Mouse (Mus musculus) CH12.LX (cell line): ENCODE data around the gene Fam13a.

Source experiments
- CTCF ChIP-seq, 2 experiments: IDR thresholded peaks in 1 of 2; conservative IDR thresholded peaks in 1 of 2; 2 replicates each; pipeline ENCODE4 v1.5.1; 2011 to 2012; ENCODE audit warnings: low read depth in 2 of 2, low read length in 2 of 2, improper control_type of control experiment in 1 of 2, inconsistent platforms in 1 of 2, mild to moderate bottlenecking in 1 of 2, moderate library complexity in 1 of 2
- EP300 ChIP-seq: IDR thresholded peaks from 2 replicates; pipeline ENCODE4 v1.6.1; 2011; ENCODE audit warnings: low read length, improper control_type of control experiment
- HCFC1 ChIP-seq: IDR thresholded peaks from 2 replicates; pipeline ENCODE4 v1.6.1; 2012; ENCODE audit warnings: low read depth, mild to moderate bottlenecking, inconsistent platforms, low read length, improper control_type of control experiment
- IRF4 ChIP-seq: IDR thresholded peaks from 2 replicates; pipeline ENCODE4 v1.6.1; 2014; ENCODE audit warnings: low read depth, mild to moderate bottlenecking, inconsistent platforms, low read length, improper control_type of control experiment
- JUN ChIP-seq: IDR thresholded peaks from 2 replicates; pipeline ENCODE4 v1.6.1; 2011; ENCODE audit warnings: low read depth, mild to moderate bottlenecking, low read length, improper control_type of control experiment, moderate library complexity; ENCODE audit not compliant: insufficient read depth
- MAFK ChIP-seq: IDR thresholded peaks from 2 replicates; pipeline ENCODE4 v1.6.1; 2011; ENCODE audit warnings: low read length, improper control_type of control experiment; ENCODE audit not compliant: insufficient replicate concordance
- MEF2A ChIP-seq: IDR thresholded peaks from 2 replicates; pipeline ENCODE4 v1.6.1; 2014; ENCODE audit warnings: low read depth, mild to moderate bottlenecking, inconsistent platforms, low read length, improper control_type of control experiment, borderline replicate concordance
- POLR2A ChIP-seq: IDR thresholded peaks from 2 replicates; pipeline ENCODE4 v1.6.1; 2011; ENCODE audit warnings: low read depth, mild to moderate bottlenecking, improper control_type of control experiment, low read length
- USF2 ChIP-seq: conservative IDR thresholded peaks from 2 replicates; pipeline ENCODE4 v1.6.1; 2011; ENCODE audit warnings: low read depth, low read length, improper control_type of control experiment
- ZC3H11A ChIP-seq: IDR thresholded peaks from 2 replicates; pipeline ENCODE4 v1.6.1; 2012; ENCODE audit warnings: low read depth, mild to moderate bottlenecking, inconsistent platforms, low read length, improper control_type of control experiment
- ZKSCAN1 ChIP-seq: IDR thresholded peaks from 2 replicates; pipeline ENCODE4 v1.6.1; 2012; ENCODE audit warnings: low read depth, inconsistent platforms, low read length, improper control_type of control experiment, borderline replicate concordance

DNA sequence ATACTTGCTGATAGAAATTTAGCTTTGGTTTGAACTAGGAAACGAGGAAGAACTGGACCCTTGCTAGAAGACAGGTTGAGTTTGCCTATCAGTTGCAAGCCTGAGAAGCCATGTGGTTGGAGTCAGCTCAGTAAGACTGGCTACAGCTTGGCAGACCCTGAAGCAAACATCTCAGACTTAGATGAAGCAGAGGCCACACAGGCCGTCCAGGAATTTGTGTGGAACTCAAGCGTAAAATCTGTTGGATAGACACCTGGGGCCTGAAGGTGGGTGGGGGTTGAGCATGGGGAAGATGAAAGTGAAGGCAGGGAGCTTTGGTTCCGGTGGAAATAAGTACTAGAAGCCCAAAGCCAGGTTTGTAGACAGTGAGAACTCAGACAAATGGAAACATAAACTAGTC lies 25.8 kb downstream of the Fam13a start:
- TF ChIP-seq MEF2A (no peak), ZKSCAN1 (no peak), CTCF (conservative IDR thresholded peaks at IDR 0.05 in 1 of 2, IDR thresholded peaks at IDR 0.05 in 1 of 2; ENCODE audit: low read depth in 2 of 2, low read length in 2 of 2) (no peak), POLR2A (no peak), MAFK (no peak), JUN (no peak), ZC3H11A (no peak), HCFC1 (no peak), EP300 (0 out of 2 replicates have a peak, but pooled peaks have one; percentile 0), USF2 (no peak), IRF4 (no peak)
